8 mouse cellular contexts compared by ENCODE assay signal in the genomic region with DNA sequence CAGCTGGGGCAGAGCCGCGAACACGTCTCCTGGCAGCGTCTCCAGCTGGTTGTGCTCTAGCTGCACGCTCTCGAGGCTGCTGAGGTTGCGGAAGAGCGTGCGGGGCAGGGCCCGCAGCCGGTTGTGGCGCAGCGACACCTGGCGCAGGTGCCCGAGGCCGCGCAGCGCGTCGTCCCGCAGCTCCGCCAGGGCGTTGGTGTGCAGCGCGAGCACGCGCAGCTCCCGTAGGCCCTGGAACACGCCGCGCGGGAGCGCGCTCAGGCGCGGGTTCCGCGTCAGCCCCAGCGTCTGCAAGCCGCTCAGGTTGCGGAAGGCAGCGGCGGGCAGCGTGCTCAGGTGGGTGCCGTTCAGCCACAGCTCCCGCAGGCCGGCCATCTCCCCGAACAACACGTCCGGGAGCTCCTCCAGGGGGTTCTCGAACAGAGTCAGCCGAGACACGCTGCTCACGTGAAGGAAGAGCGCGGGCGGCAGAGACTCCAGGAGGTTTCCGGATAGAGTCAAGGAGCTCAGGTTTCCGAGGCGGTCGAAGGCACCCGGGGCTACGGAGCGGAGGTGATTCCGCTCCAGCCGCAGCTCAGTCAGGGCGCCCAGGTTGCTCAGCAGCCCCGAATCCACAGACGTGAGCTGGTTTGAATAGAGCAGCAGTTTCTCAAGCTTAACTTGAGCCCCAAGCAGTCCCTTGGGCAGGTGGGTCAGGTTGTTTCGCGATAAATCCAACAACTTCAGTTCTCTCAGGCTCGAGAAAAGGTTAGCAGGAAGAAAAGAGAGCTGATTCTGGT. TPM values are rescaled to one million over a fixed set of nuclear protein-coding genes. Genes with fewer than 3 reads are reported as not detected.
DNase-seq lines count a peak whose midpoint lies in the region; ATAC-seq and TF ChIP-seq lines count a peak whose summit lies in the region.

No protein-coding gene starts in this region.

- TF ChIP-seq CTCF in thymus, adult 2 months (IDR thresholded peaks at IDR 0.05; ENCODE audit: borderline replicate concordance, control insufficient read depth, extremely low read depth, insufficient read depth, low read length, poor library complexity): 0 out of 2 replicates have a peak, but pooled peaks have one; percentile 11

- ATAC-seq in CD4-positive, CD25-positive, alpha-beta regulatory T cell, adult 4 months: peak; percentile 63
- ATAC-seq in embryonic facial prominence, embryonic 14.5 days (ENCODE audit: low read depth): peak; percentile 81
- ATAC-seq in neural tube, embryonic 13.5 days (ENCODE audit: low read depth): peak; percentile 77

- H3K9ac ChIP-seq in embryonic facial prominence, embryonic 14.5 days (ENCODE audit: low read depth, low read length): peak overlapping the region; percentile 58
- H3K9ac ChIP-seq in neural tube, embryonic 13.5 days: peak overlapping the region; percentile 70

- H3K4me1 ChIP-seq in embryonic facial prominence, embryonic 14.5 days (ENCODE audit: control insufficient read depth, insufficient read depth, low read length): peaks cover 10% of the 10 kb centered on the region; the same call in 1 of the 2 replicates
- H3K4me1 ChIP-seq in neural tube, embryonic 13.5 days (replicated peaks): peaks cover 23% of the 10 kb centered on the region
- peaks cover 15% of the 10 kb centered on the region for H3K4me1 ChIP-seq in thymus, adult 2 months (replicated peaks; ENCODE audit: control insufficient read depth, insufficient read depth, low read length)

- no peaks in the 10 kb centered on the region for H3K36me3 ChIP-seq in embryonic facial prominence, embryonic 14.5 days (ENCODE audit: control insufficient read depth, insufficient read depth, low read length)
- no peaks in the 10 kb centered on the region for H3K36me3 ChIP-seq in neural tube, embryonic 13.5 days
- no peaks in the 10 kb centered on the region for H3K36me3 ChIP-seq in thymus, adult 2 months (ENCODE audit: control insufficient read depth, insufficient read depth, low read length)

- H3K4me3 ChIP-seq in embryonic facial prominence, embryonic 14.5 days (ENCODE audit: low read depth, low read length): peak overlapping the region; percentile 64
- H3K4me3 ChIP-seq in neural tube, embryonic 13.5 days: peak overlapping the region; percentile 57
- H3K4me3 ChIP-seq in thymus, adult 2 months (ENCODE audit: control insufficient read depth, insufficient read depth, low read length): peak overlapping the region; percentile 41

- H3K27me3 ChIP-seq in embryonic facial prominence, embryonic 14.5 days (replicated peaks; ENCODE audit: control insufficient read depth, insufficient read depth, low read length): peaks cover 55% of the 10 kb centered on the region
- H3K27me3 ChIP-seq in neural tube, embryonic 13.5 days: peaks cover 74% of the 10 kb centered on the region
- H3K27me3 ChIP-seq in thymus, adult 2 months (ENCODE audit: control insufficient read depth, insufficient read depth, low read length): no peaks in the 10 kb centered on the region; the same call in 1 of the 2 replicates

- peak overlapping the region; percentile 99 for H3K4me2 ChIP-seq in embryonic facial prominence, embryonic 14.5 days (ENCODE audit: low read depth, low read length)
- H3K4me2 ChIP-seq in neural tube, embryonic 13.5 days: peak overlapping the region; percentile 96

- TF ChIP-seq POLR2A in thymus, adult 2 months (IDR thresholded peaks at IDR 0.05; ENCODE audit: control insufficient read depth, extremely low read depth, insufficient read depth, low read length, poor library complexity): no peak

- no peaks in the 10 kb centered on the region for H3K9me3 ChIP-seq in embryonic facial prominence, embryonic 14.5 days (ENCODE audit: control insufficient read depth, low read length)
- H3K9me3 ChIP-seq in neural tube, embryonic 13.5 days: no peaks in the 10 kb centered on the region

- WGBS in embryonic facial prominence, embryonic 14.5 days: under 1% methylated on average over 44 of the region's 72 CpGs
- under 1% methylated on average over 72 of the region's 72 CpGs for WGBS in neural tube, embryonic 13.5 days
- 1% methylated on average over 72 of the region's 72 CpGs for WGBS in thymus, adult 2 months

- no peak overlapping the region for H3K27ac ChIP-seq in embryonic facial prominence, embryonic 14.5 days (replicated peaks; ENCODE audit: low read depth, low read length)
- no peak overlapping the region for H3K27ac ChIP-seq in neural tube, embryonic 13.5 days (replicated peaks)
- no peak overlapping the region for H3K27ac ChIP-seq in thymus, adult 2 months (ENCODE audit: control insufficient read depth, insufficient read depth, low read length)

- peak; percentile 38 to 57 for DNase-seq in adrenal gland, postnatal 36 days
- DNase-seq in embryonic facial prominence, embryonic 14.5 days (ENCODE audit: low spot score): peak; percentile 74
- peak; percentile 21 to 35 for DNase-seq in heart, postnatal 36 days
- peak; percentile 43 to 60 for DNase-seq in layer of hippocampus, adult 18-20 months (ENCODE audit: low spot score in 2 of 2)
- peak; percentile 20 to 37 for DNase-seq in lung, adult 18-20 months
- DNase-seq in thymus, adult 2 months: peak; percentile 33

- intact Hi-C loops in heart, postnatal 36 days (cut with DNase I): no loop called here

RNA-seq across cellular contexts. Expression of a gene that starts 1.8 kb away (rescaled TPM):
- polyA plus RNA-seq in CD4-positive, CD25-positive, alpha-beta regulatory T cell, adult 4 months (2017; shearing (Covaris generic)): not detected
- under 1 TPM; 0.20 to 0.26 TPM for total RNA-seq in adrenal gland, postnatal 36 days (2021)
- 0.32 and 0.56 TPM in 2 replicates for polyA plus RNA-seq in embryonic facial prominence, embryonic 14.5 days (2014; fragmentation: Nextera tagmentation; extraction: Ambion mirVana)
- total RNA-seq in heart, postnatal 36 days (2021): under 1 TPM; 0.38 to 0.44 TPM
- 1 to 10 TPM; 1.3 to 1.7 TPM for total RNA-seq in layer of hippocampus, adult 18-20 months (2021)
- polyA plus RNA-seq in neural tube, embryonic 13.5 days (2015; fragmentation: Nextera tagmentation; extraction: Ambion mirVana): 0.42 and 0.70 TPM in 2 replicates
- polyA plus RNA-seq in thymus, adult 2 months (2012; rRNA removed): 1.6 TPM in 2 replicates

RNA-seq across cellular contexts. Expression of a gene that starts 25.7 kb away (rescaled TPM):
- not detected for polyA plus RNA-seq in CD4-positive, CD25-positive, alpha-beta regulatory T cell, adult 4 months (2017; shearing (Covaris generic))
- under 1 TPM in 1 of 2 experiments, not detected in 1; 0.03 TPM for total RNA-seq in adrenal gland, postnatal 36 days (2021)
- polyA plus RNA-seq in embryonic facial prominence, embryonic 14.5 days (2014; fragmentation: Nextera tagmentation; extraction: Ambion mirVana): 2.3 and 2.7 TPM in 2 replicates
- total RNA-seq in heart, postnatal 36 days (2021): under 1 TPM; 0.16 to 0.17 TPM
- total RNA-seq in layer of hippocampus, adult 18-20 months (2021): under 1 TPM in 1 of 2 experiments, not detected in 1; 0.05 TPM
- 0.46 and 0.47 TPM in 2 replicates for polyA plus RNA-seq in neural tube, embryonic 13.5 days (2015; fragmentation: Nextera tagmentation; extraction: Ambion mirVana)
- polyA plus RNA-seq in thymus, adult 2 months (2012; rRNA removed): 0.45 and 0.51 TPM in 2 replicates

RNA-seq across cellular contexts. Expression of a gene that starts 41.5 kb away (rescaled TPM):
- polyA plus RNA-seq in CD4-positive, CD25-positive, alpha-beta regulatory T cell, adult 4 months (2017; shearing (Covaris generic)): not detected
- total RNA-seq in adrenal gland, postnatal 36 days (2021): 1 to 10 TPM; 1.3 to 2.1 TPM
- polyA plus RNA-seq in embryonic facial prominence, embryonic 14.5 days (2014; fragmentation: Nextera tagmentation; extraction: Ambion mirVana): 0.05 TPM in 1 of 2 replicates, not detected in the other
- under 1 TPM; 0.11 to 0.19 TPM for total RNA-seq in heart, postnatal 36 days (2021)
- total RNA-seq in layer of hippocampus, adult 18-20 months (2021): not detected
- polyA plus RNA-seq in neural tube, embryonic 13.5 days (2015; fragmentation: Nextera tagmentation; extraction: Ambion mirVana): not detected in 2 replicates
- 0.54 and 1.1 TPM in 2 replicates for polyA plus RNA-seq in thymus, adult 2 months (2012; rRNA removed)
